Mouse (Mus musculus) liver, postnatal 0 days (tissue): ENCODE measurements around the gene Ctbs.

ENCODE experiments used
- CTCF ChIP-seq: sonication (generic); IDR thresholded peaks from 2 replicates; pipeline ENCODE4 v1.5.1; 2016; ENCODE audit warnings: antibody characterized with exemption, low read depth
- EP300 ChIP-seq: IDR thresholded peaks from 2 replicates; pipeline ENCODE4 v1.6.1; 2016; ENCODE audit warnings: antibody characterized with exemption, low read depth, mild to moderate bottlenecking

GRCm38 (mm10) chr3:146501601-146502123, 52.1 kb downstream of the Ctbs start:
- TF ChIP-seq CTCF (no peak), EP300 (no peak)
